Mouse (Mus musculus): ENCODE data around the gene Gm9495. TPM values are rescaled to one million over a fixed set of nuclear protein-coding genes. Genes with fewer than 3 reads are reported as not detected.

Gene Gm9495
- polyA plus RNA-seq, 1 experiment from 2014 or later: not detected

DNA sequence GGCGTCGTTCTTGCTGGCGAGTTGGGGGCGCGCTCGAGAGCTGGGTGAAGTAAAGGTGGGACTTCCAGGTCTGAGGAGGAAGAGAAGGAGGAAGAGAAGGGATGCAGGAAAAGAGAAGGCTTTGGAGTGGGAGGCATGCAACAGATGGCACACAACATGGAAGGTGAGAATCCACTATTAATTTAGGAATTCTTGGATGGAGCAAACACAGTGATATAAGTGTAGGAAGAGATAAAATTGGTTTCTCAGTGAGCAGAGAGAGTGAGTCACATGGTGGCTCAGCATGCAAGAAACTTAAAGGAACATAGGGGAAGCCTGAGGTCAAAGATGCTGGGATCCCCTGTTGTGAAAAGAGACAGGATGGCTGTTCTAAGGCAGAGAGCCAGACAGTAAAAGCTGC lies 69.0 kb downstream of the Gm9495 start:
- no peak overlapping the region for H3K27ac ChIP-seq (ENCODE audit: low read depth, low read length)
- no peak overlapping the region for H3K9ac ChIP-seq (ENCODE audit: low read length)
- WGBS: 95% methylated on average over 6 of the region's 6 CpGs
- no peaks in the 10 kb centered on the region for H3K27me3 ChIP-seq (ENCODE audit: control insufficient read depth, insufficient read depth, low read length)
- H3K9me3 ChIP-seq (ENCODE audit: control insufficient read depth, low read length): peaks cover 30% of the 10 kb centered on the region
- H3K36me3 ChIP-seq (ENCODE audit: control insufficient read depth, insufficient read depth, low read length): peaks cover 14% of the 10 kb centered on the region
- DNase-seq (ENCODE audit: low spot score, missing footprints): peak; percentile 26
- H3K4me2 ChIP-seq: no peak overlapping the region
- no peaks in the 10 kb centered on the region for H3K4me1 ChIP-seq (ENCODE audit: control insufficient read depth, insufficient read depth, low read length)
- ATAC-seq (ENCODE audit: low FRiP score): no peak
- no peak overlapping the region for H3K4me3 ChIP-seq (ENCODE audit: low read depth, low read length)

Other genes starting within 250 kb of the Gm9495 start
- 21.5 and 24.1 TPM in 2 replicates for gene Zfp930, start 244.5 kb downstream of the Gm9495 start, polyA plus RNA-seq (2014; fragmentation: Nextera tagmentation; extraction: Ambion mirVana)
- gene D130040H23Rik, start 182.5 kb downstream of the Gm9495 start, polyA plus RNA-seq (2014; fragmentation: Nextera tagmentation; extraction: Ambion mirVana): 5.1 and 6.6 TPM in 2 replicates
- not detected in 2 replicates for gene Gm7697, start 69.4 kb upstream of the Gm9495 start, polyA plus RNA-seq (2014; fragmentation: Nextera tagmentation; extraction: Ambion mirVana)
- 42.7 and 43.3 TPM in 2 replicates for gene Zfp868, start 172.0 kb upstream of the Gm9495 start, polyA plus RNA-seq (2014; fragmentation: Nextera tagmentation; extraction: Ambion mirVana)
- gene Zfp964, start 200.9 kb upstream of the Gm9495 start, polyA plus RNA-seq (2014; fragmentation: Nextera tagmentation; extraction: Ambion mirVana): 2.4 and 3.0 TPM in 2 replicates